Comparison of ENCODE assay signal across 19 mouse cellular contexts in genomic region chr9:41532786-41533185, GRCm38 (mm10).
DNase-seq lines count a peak whose midpoint lies in the region; ATAC-seq and TF ChIP-seq lines count a peak whose summit lies in the region.
"Had no signal": no experiment of that assay in that cellular context is flagged by ENCODE, and none has a peak within 500 bp of the region (broad histone marks: within the 10 kb centered on the region; RNA-seq: fewer than 3 reads in every experiment).

No protein-coding gene starts in this region.

- no peak for ATAC-seq in intestine, embryonic 14.5 days (replicated peaks; ENCODE audit: low FRiP score, low TSS enrichment, low read depth)
- ATAC-seq in intestine, postnatal 0 days, result no peak
- ATAC-seq in lung, postnatal 0 days, result peak; percentile 80
- peak; percentile 78; the same call in 1 of the 2 replicates for ATAC-seq in stomach, embryonic 16.5 days (ENCODE audit: insufficient read depth, low FRiP score)
- ATAC-seq: forebrain, embryonic 16.5 days; inflammation-experienced regulatory T-cells, adult 6 months had no signal

- no peaks in the 10 kb centered on the region for H3K9me3 ChIP-seq in intestine, embryonic 14.5 days (ENCODE audit: control insufficient read depth, low read length)
- H3K9me3 ChIP-seq in intestine, postnatal 0 days (ENCODE audit: control insufficient read depth), result no peaks in the 10 kb centered on the region
- no peaks in the 10 kb centered on the region for H3K9me3 ChIP-seq in lung, postnatal 0 days (ENCODE audit: low read length)
- H3K9me3 ChIP-seq in stomach, embryonic 16.5 days (replicated peaks; ENCODE audit: control insufficient read depth, low read length), result no peaks in the 10 kb centered on the region

- 47% methylated on average over 3 of the region's 3 CpGs for WGBS in intestine, embryonic 14.5 days
- WGBS in intestine, postnatal 0 days, result 26% methylated on average over 3 of the region's 3 CpGs
- 44% methylated on average over 3 of the region's 3 CpGs for WGBS in lung, postnatal 0 days
- WGBS in stomach, embryonic 16.5 days, result 45% methylated on average over 3 of the region's 3 CpGs

- peak overlapping the region; percentile 21; the same call in 1 of the 2 replicates for H3K4me2 ChIP-seq in intestine, embryonic 14.5 days (ENCODE audit: low read length)
- H3K4me2 ChIP-seq in intestine, postnatal 0 days (replicated peaks; ENCODE audit: low read depth), result no peak overlapping the region
- peak overlapping the region; percentile 32; the same call in 1 of the 2 replicates for H3K4me2 ChIP-seq in lung, postnatal 0 days (replicated peaks; ENCODE audit: low read depth, low read length)
- H3K4me2 ChIP-seq in stomach, embryonic 16.5 days (ENCODE audit: low read depth, low read length), result peak overlapping the region; percentile 32
- H3K4me2 ChIP-seq: midbrain, embryonic 11.5 days had no signal

- no peak for DNase-seq in gastrocnemius, adult 2 months
- DNase-seq in gastrocnemius, postnatal 25 days, result no peak
- no peak for DNase-seq in intestine, embryonic 14.5 days (ENCODE audit: low spot score)
- DNase-seq in lung, postnatal 0 days (ENCODE audit: low spot score), result peak; percentile 60
- DNase-seq in lung, adult 18-20 months, result no peak
- no peak for DNase-seq in adrenal gland, postnatal 4 days (ENCODE audit: low spot score in 2 of 2)
- DNase-seq: adrenal gland, postnatal 14 days; cerebellum, adult 8-10 months; embryo, embryonic 11 days; kidney, postnatal 10 days; lung, postnatal 36 days; thymus, postnatal 4 days had no signal

- H3K4me1 ChIP-seq in intestine, embryonic 14.5 days (replicated peaks; ENCODE audit: control insufficient read depth, insufficient read depth, low read length), result 0 out of 2 replicates have a peak, but pooled peaks cover 4% of the 10 kb centered on the region
- no peaks in the 10 kb centered on the region for H3K4me1 ChIP-seq in intestine, postnatal 0 days (replicated peaks; ENCODE audit: control insufficient read depth, insufficient read depth, low read length)
- no peaks in the 10 kb centered on the region for H3K4me1 ChIP-seq in lung, postnatal 0 days (ENCODE audit: insufficient read depth, low read depth, low read length)
- peaks cover 7% of the 10 kb centered on the region; the same call in 1 of the 2 replicates for H3K4me1 ChIP-seq in stomach, embryonic 16.5 days (ENCODE audit: control insufficient read depth, insufficient read depth, low read length)

- H3K27me3 ChIP-seq in intestine, embryonic 14.5 days (replicated peaks; ENCODE audit: control insufficient read depth, insufficient read depth, low read length), result no peaks in the 10 kb centered on the region
- H3K27me3 ChIP-seq in intestine, postnatal 0 days (replicated peaks; ENCODE audit: control insufficient read depth, insufficient read depth, low read length), result peaks cover 6% of the 10 kb centered on the region; the same call in 1 of the 2 replicates
- no peaks in the 10 kb centered on the region for H3K27me3 ChIP-seq in lung, postnatal 0 days (replicated peaks; ENCODE audit: insufficient read depth, low read length)
- H3K27me3 ChIP-seq in stomach, embryonic 16.5 days (ENCODE audit: control insufficient read depth, insufficient read depth, low read length), result no peaks in the 10 kb centered on the region
- H3K27me3 ChIP-seq: CH12.LX had no signal

- H3K36me3 ChIP-seq in intestine, embryonic 14.5 days (ENCODE audit: control insufficient read depth, insufficient read depth, low read length), result no peaks in the 10 kb centered on the region
- no peaks in the 10 kb centered on the region for H3K36me3 ChIP-seq in intestine, postnatal 0 days (ENCODE audit: control insufficient read depth, insufficient read depth)
- no peaks in the 10 kb centered on the region for H3K36me3 ChIP-seq in lung, postnatal 0 days (ENCODE audit: insufficient read depth, low read length)
- H3K36me3 ChIP-seq in stomach, embryonic 16.5 days (ENCODE audit: control insufficient read depth, insufficient read depth, low read length), result no peaks in the 10 kb centered on the region

- no peak for TF ChIP-seq CTCF in gastrocnemius, adult 2 months (IDR thresholded peaks at IDR 0.05)
- TF ChIP-seq CTCF in intestine, postnatal 0 days (IDR thresholded peaks at IDR 0.05; ENCODE audit: low read depth), result no peak
- no peak for TF ChIP-seq CTCF in lung, postnatal 0 days (IDR thresholded peaks at IDR 0.05)

- TF ChIP-seq EP300 in lung, postnatal 0 days (IDR thresholded peaks at IDR 0.05), result no peak

- H3K27ac ChIP-seq in gastrocnemius, adult 2 months, result peak overlapping the region; percentile 72
- no peak overlapping the region for H3K27ac ChIP-seq in intestine, embryonic 14.5 days (ENCODE audit: low read depth)
- no peak overlapping the region; the same call in 1 of the 2 replicates for H3K27ac ChIP-seq in intestine, postnatal 0 days (ENCODE audit: low read depth, low read length)
- no peak overlapping the region for H3K27ac ChIP-seq in lung, postnatal 0 days (ENCODE audit: low read length)
- H3K27ac ChIP-seq in stomach, embryonic 16.5 days (ENCODE audit: low read length), result no peak overlapping the region

- H3K9ac ChIP-seq in intestine, embryonic 14.5 days (ENCODE audit: low read length), result no peak overlapping the region
- no peak overlapping the region for H3K9ac ChIP-seq in intestine, postnatal 0 days (ENCODE audit: low read depth, low read length)
- H3K9ac ChIP-seq in lung, postnatal 0 days (replicated peaks; ENCODE audit: low read depth), result no peak overlapping the region
- no peak overlapping the region for H3K9ac ChIP-seq in stomach, embryonic 16.5 days (ENCODE audit: low read length)

- no peak overlapping the region for H3K4me3 ChIP-seq in gastrocnemius, adult 2 months
- H3K4me3 ChIP-seq in intestine, embryonic 14.5 days (ENCODE audit: low read depth, low read length), result no peak overlapping the region
- no peak overlapping the region for H3K4me3 ChIP-seq in intestine, postnatal 0 days (ENCODE audit: low read depth, low read length)
- no peak overlapping the region; the same call in 1 of the 2 replicates for H3K4me3 ChIP-seq in lung, postnatal 0 days (ENCODE audit: low read depth, low read length)
- H3K4me3 ChIP-seq in stomach, embryonic 16.5 days (replicated peaks; ENCODE audit: low read length), result no peak overlapping the region
- H3K4me3 ChIP-seq: erythroblast, embryonic 14.5 days had no signal

- intact Hi-C loops in gastrocnemius, adult 2 months (cut with DNase I), result no loop called here

Comparison
In these comparisons a context has a peak if more than half of its experiments do, and no peak if none do; other contexts are left out.
1. ATAC-seq: peak in lung, postnatal 0 days (single experiment) and stomach, embryonic 16.5 days (single experiment); none in intestine, embryonic 14.5 days (single experiment) and intestine, postnatal 0 days (single experiment).